Mouse (Mus musculus): ENCODE data around the gene Usf1.

GRCm38 (mm10) chr1:171410231-171410630 is 882 bp upstream of the Usf1 start:
- TF ChIP-seq POLR2A (IDR thresholded peaks at IDR 0.05; ENCODE audit: extremely low read depth, insufficient read depth, low read length) (no peak), CTCF (IDR thresholded peaks at IDR 0.05; ENCODE audit: extremely low read depth, insufficient read depth, low read length) (no peak)
